Mouse (Mus musculus): ENCODE data around the gene Tor4a.

DNA sequence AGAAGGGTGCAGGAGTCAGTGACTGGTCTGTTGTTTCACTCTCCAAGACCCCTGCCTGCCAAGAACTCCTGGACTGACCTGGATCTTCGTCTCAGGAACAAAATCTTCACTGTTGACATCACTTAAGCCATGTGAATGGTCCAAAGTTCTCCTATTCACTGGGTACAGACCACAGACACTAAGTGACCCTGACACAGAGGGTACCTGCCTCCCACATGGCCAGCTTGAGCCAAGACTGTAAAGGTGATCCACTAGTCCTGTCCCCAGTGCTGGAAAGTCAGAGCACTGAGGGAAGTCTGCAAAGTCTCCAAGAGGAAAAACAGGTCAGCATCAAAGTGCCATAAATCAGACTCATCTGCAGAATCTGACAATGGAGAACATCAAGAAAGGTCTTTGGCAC is 10.9 kb upstream of the Tor4a start:
- TF ChIP-seq POLR2A (IDR thresholded peaks at IDR 0.05; ENCODE audit: low read depth, low read length) (no peak), CTCF (conservative IDR thresholded peaks at IDR 0.05; ENCODE audit: insufficient read depth, insufficient read length, low read depth, low read length) (no peak)

Data from kidney, adult 2 months (tissue).